Mouse (Mus musculus) hematopoietic stem cell, adult 5-6 weeks (primary cell): ENCODE results near the gene Btnl1. TPM values are rescaled to one million over a fixed set of nuclear protein-coding genes. Genes with fewer than 3 reads are reported as not detected.

ENCODE experiments used
- total RNA-seq: library from RNA; stranded (forward); fragments of 172-1452, 232-1000 nt; gene quantifications from 2 replicates; pipeline ENCODE4 v1.2.3, GENCODE M21; 2017

Btnl1 gene
- total RNA-seq, 1 experiment from 2014 or later, result not detected

Other genes with a start within 250 kb of the Btnl1 start
- gene H2-DMb2, start 233.8 kb upstream of the Btnl1 start, total RNA-seq, result 4.6 and 6.4 TPM in 2 replicates
- gene H2-DMb1, start 224.1 kb upstream of the Btnl1 start, total RNA-seq, result 51.5 and 55.9 TPM in 2 replicates
- 130 and 164 TPM in 2 replicates for gene Tap1, start 189.6 kb upstream of the Btnl1 start, total RNA-seq
- gene Psmb9, start 189.4 kb upstream of the Btnl1 start, total RNA-seq, result 124 and 169 TPM in 2 replicates
- 392 and 482 TPM in 2 replicates for gene Psmb8, start 179.4 kb upstream of the Btnl1 start, total RNA-seq
- 113 and 116 TPM in 2 replicates for gene Tap2, start 173.6 kb upstream of the Btnl1 start, total RNA-seq
- 60.2 and 91.1 TPM in 2 replicates for gene H2-Ob, start 138.2 kb upstream of the Btnl1 start, total RNA-seq
- 155 and 159 TPM in 2 replicates for gene H2-Ab1, start 119.4 kb upstream of the Btnl1 start, total RNA-seq
- gene H2-Aa, start 89.3 kb upstream of the Btnl1 start, total RNA-seq, result 66.5 and 77.4 TPM in 2 replicates
- 64.4 and 73.0 TPM in 2 replicates for gene H2-Eb1, start 71.3 kb upstream of the Btnl1 start, total RNA-seq
- 0.06 TPM in 1 of 2 replicates, not detected in the other for gene H2-Eb2, start 51.5 kb upstream of the Btnl1 start, total RNA-seq
- not detected in 2 replicates for gene Btnl2, start 22.3 kb upstream of the Btnl1 start, total RNA-seq
- gene BC051142, start 21.7 kb downstream of the Btnl1 start, total RNA-seq, result 1.2 and 8.6 TPM in 2 replicates
- not detected in 2 replicates for gene Btnl4, start 100.2 kb downstream of the Btnl1 start, total RNA-seq
- not detected in 2 replicates for gene Btnl6, start 140.2 kb downstream of the Btnl1 start, total RNA-seq
- gene Notch4, start 187.1 kb downstream of the Btnl1 start, total RNA-seq, result 0.35 and 0.56 TPM in 2 replicates
- 27.3 and 31.2 TPM in 2 replicates for gene Gpsm3, start 212.7 kb downstream of the Btnl1 start, total RNA-seq
- gene Pbx2, start 214.1 kb downstream of the Btnl1 start, total RNA-seq, result 33.1 and 51.5 TPM in 2 replicates
- 1.5 and 2.4 TPM in 2 replicates for gene Ager, start 220.7 kb downstream of the Btnl1 start, total RNA-seq
- 6.6 and 18.0 TPM in 2 replicates for gene Rnf5, start 226.6 kb downstream of the Btnl1 start, total RNA-seq
- 21.9 and 22.8 TPM in 2 replicates for gene Agpat1, start 227.1 kb downstream of the Btnl1 start, total RNA-seq
- gene Egfl8, start 238.8 kb downstream of the Btnl1 start, total RNA-seq, result 1.3 and 4.5 TPM in 2 replicates